Mouse (Mus musculus) brain, embryonic 14.5 days (tissue): ENCODE measurements at regions not wholly inside any gene's neighbourhood (a gene's known extent, or its start where the extent isn't known, plus 50 kb on each side); places are given as distances from the start of the nearest gene placed in this dataset.

Experiments used
- CTCF ChIP-seq: fragments of 200-500 bp; IDR thresholded peaks from 2 replicates; pipeline ENCODE4 v1.5.1; 2012; ENCODE audit warnings: inconsistent platforms, mild to moderate bottlenecking, moderate library complexity, borderline replicate concordance; ENCODE audit not compliant: insufficient read depth, insufficient read length; ENCODE audit errors: extremely low read depth
- POLR2A ChIP-seq: fragments of 200-500 bp; IDR thresholded peaks from 2 replicates; pipeline ENCODE4 v1.6.1; 2012; ENCODE audit warnings: mild to moderate bottlenecking, inconsistent platforms, borderline replicate concordance; ENCODE audit not compliant: poor library complexity, insufficient read depth, insufficient read length, severe bottlenecking; ENCODE audit errors: extremely low read depth

GRCm38 (mm10) chr2:161233155-161233741, 124.4 kb upstream of the Chd6 start:
- TF ChIP-seq CTCF, result no peak
- no peak for TF ChIP-seq POLR2A
